Mouse (Mus musculus) gonadal fat pad, adult 2 months (tissue): ENCODE measurements around the gene Caskin2. TPM values are rescaled to one million over a fixed set of nuclear protein-coding genes. Genes with fewer than 3 reads are reported as not detected.
"Not testable (repeated sequence)": the region's sequence is repeated elsewhere in the genome, so short reads cannot be mapped to it uniquely, and the experiment has no call there.

Experiments
- DNase-seq: peaks from one replicate; pipeline ENCODE4 v3.0.0-alpha.2; 2012; ENCODE audit warnings: low read depth
- polyA plus RNA-seq: library from polyadenylated mRNA; depleted of rRNA; stranded (reverse); fragments of >200 nt; gene quantifications from 2 replicates; pipeline ENCODE4 v1.2.3, GENCODE M21; 2012; rRNA removed

Gene Caskin2
- 46.6 and 59.6 TPM in 2 replicates for polyA plus RNA-seq

DNA sequence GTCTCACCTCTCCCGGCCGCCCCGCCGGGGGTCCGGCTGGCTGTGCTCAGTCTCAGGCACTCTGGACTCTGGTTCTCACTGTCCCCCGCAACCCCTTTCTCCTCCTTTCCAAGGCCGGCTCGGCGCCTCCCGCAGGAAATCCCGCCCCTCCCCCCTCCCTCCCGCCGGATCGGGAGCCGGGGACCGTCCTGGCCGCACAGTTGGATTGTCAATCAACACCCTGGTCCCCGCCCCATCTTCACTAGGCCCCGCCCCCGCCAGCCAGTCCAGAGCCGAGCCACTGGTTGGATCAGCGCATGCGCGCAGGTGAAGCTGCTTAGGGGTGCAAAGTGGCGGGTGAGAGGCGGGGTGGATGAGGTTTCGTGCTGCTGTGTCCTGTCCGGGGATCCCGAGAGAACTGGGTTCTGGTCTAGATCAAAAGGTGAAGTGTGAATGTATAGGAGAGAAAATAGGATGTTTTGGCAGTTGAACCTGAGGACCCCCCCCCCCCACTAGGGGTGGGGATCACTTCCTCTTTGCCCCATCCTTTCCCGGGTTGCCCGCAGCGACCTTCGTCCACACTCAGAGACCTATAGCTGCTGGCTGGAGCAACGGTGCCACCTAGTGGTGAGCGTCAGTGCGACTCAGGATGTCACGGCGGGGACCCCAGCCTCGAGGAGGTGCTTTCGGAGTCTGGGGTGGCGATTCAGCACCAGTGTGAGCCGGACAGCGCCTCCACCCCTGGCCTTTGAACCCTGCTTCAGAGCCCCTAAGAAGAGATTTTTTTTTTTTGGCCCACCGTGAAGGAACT is at the start of gene Caskin2:
Caskin2 (minus strand) TSS at position 133 of the 790 bp plus-strand sequence.
- DNase-seq: no peak

DNA sequence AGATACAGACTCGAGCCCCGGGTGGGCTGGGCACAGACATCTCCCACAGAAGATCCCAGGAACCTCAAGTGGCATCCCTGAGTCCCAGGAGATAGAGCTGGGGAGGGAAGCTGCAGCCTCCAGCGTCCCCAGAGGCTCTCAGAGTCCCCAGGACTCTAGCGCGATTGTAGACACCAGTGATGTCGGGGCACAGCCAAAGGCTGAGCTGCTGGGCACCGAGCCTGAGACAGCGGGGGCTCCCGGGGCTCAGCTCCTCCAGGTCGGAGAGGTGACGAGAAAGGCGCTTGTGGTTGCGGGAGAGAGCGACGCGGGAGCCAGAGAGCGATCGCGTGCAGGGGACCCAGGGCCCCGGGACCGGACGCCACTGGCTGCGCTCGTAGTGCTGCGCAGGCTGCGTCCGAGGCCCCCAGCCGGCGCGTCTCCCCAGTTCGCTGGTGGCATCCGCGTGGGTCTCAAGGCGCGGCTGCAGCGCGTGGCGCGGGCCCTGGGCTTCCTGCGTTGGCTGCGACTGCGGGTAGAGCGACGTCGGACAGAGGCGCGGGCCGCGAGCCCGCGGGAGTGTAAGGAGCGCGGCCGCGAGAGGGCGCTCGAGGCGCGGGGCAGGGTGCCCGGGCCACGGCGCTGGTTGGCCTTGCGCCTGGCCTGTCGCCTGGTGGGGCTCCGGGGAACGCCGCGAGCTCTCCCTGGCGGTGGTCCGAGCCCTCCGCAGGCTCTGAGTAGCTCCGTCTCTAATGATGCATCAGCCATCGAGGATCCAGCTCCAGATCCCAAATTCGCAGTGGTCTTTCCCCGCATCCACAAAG is 45.9 kb upstream of the Caskin2 start:
- DNase-seq: no peak

DNA sequence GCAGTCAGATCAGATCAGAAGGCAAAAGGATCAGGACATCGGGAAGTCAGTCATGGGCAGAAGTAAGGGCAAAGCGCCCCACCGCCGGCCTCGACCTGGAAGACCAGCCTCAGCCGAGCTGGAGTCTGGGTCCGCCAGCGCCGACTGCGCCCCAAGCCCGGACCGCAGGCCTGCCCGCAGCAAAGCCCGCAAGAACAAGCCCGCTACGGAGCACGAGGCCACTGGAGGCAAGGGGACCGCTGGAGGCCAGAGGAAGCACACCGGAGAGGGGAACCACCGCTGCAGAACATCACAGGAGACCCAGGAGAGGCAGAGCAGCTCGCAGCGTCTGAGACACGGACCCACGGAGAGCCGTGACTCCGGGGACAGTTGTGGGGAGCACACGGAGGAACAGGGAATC is 44.9 kb upstream of the Caskin2 start, which contains the start of gene Myo15b:
Myo15b (plus strand) TSS at position 53 of the 400 bp plus-strand sequence.
- DNase-seq: no peak

DNA sequence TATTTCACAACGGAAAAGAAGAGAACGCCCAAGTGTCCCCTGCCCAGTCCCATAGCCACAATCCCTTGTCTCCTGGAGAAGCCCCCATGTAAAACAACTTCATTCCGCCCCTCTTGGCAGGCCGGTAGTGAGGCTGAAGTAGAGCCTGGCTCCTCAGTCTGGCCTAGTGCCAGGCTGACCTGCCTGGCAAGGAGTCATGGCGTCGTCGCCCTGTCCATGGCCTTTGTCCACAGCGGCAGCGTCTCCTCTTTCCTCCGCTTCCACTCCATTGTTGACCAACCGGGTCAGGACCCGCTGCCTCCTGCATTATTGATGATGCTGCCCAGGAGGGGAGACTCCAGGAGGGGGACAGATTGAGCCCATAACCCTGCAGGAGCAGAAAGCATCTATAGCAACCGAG is 44.5 kb upstream of the Caskin2 start:
- DNase-seq: no peak

DNA sequence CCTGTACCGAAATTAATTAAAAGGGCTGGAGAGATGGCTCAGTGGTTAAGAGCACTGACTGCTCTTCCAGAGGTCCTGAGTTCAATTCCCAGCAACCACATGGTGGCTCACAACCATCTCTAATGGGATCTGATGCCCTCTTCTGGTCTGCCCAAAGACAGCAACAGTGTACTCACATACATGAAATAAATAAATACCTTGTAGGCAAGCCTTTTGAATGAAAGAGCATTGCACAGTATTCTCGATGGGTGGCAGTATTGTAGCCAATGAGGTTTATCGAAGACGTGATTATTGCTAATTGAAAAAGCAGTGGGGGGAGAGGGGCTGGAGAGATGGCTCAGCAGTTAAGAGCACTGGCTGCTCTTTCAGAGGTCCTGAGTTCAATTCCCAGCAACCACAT is 43.7 kb upstream of the Caskin2 start:
- DNase-seq: not testable (repeated sequence)

DNA sequence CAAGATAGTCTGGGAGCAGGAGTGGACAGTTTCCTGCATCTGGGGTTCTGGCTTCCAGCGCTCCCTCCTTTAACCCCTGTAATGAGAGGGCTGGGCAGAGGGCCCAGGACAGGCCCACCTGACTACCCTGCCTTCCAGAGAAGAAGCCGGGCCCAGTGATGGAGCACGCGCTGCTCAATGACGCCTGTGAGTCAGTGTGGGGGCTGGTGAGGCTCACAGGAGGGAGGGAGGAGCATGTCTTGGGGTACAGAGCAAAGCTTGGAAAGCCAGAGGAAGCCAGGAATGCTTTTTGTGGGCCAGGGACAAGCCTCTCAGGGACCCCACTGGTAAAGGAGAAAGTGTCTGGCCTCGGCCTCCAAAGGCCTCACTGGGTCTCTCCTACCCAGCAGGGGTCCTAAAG is 41.2 kb upstream of the Caskin2 start:
- no peak for DNase-seq

DNA sequence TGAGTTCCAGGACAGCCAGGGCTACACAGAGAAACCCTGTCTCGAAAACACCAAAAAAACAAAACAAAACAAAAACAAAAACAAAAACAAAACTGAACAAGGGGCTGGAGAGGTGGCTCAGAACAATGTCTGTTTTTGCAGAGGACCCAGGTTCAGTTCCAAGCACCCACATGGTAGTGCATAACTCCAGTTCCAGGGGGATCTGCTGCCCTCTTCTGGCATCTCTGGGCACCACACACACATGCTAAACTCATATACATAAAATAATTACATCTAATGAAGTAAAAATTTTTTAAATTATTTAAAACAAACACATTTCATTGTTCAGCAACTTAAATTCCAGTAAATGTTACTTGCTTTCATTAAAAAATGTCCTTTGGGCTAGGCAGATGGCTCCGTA is 32.4 kb upstream of the Caskin2 start:
- no peak for DNase-seq

DNA sequence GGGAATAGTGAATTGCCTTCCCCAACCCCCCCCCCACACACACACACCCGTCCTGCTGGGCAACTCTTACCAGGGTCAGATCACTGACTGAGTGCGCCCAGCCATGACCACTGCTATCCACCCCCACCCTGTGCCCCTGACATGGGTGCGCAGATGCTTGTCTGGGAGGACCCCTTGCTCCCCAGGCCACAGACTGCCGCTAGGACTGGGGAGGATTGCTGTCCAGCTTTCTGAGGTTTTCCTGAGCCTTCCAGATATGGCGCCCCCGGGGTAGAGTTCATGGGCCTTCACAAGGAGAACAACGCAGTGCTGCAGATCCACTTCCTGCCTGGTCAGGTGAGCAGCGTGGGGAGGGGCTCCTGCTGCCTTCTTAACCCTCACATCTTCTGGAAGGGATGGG is 30.8 kb upstream of the Caskin2 start:
- no peak for DNase-seq

DNA sequence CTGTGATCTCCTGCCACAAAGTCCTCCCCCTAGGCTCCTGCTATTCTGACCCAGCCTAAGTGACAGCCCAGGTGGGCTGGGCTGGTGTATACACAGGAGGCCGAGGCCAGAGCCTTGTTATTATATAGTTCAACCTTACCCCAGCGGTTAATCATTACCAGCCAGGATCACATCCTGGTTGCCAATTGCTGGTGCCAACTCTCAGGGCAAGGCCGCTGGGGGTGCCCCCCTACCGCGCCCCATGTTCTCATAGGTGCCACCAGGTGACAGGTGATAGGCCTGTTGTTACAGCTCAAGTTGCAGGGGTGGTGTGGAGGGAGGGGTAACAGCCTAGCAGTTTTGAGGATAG is 30.4 kb upstream of the Caskin2 start:
- no peak for DNase-seq

DNA sequence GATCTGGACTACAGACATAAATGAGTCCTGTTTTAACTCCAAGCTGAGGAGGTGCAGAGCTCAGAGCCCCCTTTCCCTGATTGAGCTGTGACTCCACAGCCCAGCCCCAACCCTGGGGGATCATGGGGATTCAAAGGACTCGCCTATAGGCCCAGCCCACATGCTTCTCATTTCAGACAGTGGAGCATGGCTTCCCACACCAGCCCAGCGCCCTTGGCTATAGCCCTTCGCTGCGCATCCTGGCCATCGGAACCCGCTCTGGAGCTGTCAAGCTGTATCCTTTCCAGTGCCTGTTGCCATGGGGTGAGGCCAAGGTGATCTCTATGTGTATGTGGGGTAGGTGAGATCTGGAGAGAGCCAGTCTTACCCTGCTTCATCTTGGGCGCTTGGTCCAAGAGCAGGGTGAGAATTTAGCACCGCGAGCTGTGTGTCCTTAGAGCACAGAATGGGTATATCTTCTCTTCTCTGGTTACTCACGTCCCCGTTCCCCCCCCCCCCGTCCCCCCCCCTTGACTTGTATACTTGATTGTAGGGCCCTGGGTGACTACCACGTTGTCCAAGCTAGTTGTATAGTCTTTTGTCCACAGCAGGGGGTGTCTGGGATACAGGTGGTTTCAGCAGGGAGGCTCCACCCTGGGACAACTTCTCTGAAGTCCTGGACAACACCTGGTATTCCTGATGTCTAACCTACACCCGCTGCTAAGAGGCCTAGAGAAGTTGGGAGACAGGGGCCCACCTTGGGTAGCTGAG is 29.9 kb upstream of the Caskin2 start:
- no peak for DNase-seq

DNA sequence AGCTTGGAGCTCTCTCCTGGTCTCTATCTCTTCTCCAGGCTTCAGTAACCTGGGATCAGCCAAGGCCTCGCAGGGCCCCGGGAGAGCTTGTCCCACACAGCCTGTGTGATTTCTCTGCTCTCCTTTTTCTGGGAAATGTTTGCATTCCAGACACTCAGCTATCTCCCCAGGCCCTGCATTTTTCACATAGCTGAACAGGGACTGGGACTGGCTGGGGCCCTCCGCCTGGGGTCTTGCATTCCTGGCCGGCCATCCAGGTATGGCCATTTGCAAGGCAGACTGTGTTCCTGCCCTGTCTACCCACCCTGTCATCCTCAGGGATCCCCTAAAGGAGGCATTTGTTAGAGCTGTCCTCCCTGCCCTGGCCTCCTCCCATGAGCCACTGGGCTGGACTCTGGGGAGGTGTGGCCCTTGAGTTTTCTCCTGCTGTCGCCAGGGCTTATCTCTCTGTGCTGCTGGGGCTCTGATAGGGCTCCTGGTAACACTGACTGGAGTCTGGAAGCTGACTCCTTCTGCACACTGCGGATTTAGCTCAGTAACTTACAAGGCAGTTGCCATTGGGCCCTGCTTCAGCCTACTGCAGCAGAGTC is 28.6 kb upstream of the Caskin2 start:
- DNase-seq: no peak

DNA sequence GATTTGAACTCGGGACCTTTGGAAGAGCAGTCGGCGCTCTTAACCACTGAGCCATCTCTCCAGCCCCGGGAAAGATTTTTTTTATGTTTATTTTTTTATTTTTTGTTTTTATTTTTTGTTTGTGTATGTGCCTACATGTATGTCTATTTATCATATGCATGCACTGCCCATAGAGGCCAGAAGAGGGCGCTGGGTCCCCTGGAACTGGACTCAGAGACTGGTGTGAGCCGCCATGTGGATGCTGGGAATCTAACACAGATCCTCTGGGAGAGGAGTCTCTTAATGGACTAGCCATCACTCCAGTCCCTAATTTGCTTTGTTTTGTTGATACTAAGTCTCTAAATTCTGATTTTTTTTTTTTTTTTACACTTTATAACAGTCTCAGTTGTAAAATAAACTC is 27.6 kb upstream of the Caskin2 start:
- no peak for DNase-seq

DNA sequence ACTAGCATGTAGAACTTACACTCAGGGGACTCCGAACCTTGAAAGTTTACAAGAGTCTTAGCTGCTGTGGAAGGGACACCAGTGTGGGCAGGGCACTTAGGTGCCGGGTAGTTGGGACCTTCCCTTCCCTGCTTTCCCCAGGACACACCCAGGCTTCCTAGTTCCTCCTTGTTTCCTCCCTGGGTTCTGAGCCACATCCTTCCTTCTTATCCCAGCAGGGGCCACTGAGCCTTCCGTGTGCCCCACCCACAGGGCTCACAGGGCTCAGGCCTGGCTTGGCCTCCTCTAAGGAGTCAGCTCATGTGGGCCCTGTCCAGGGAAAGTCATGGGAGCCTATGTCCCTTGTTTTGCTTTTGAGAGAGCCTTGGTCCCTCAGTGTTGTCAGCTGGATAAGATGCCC is 26.3 kb upstream of the Caskin2 start:
- DNase-seq: no peak

DNA sequence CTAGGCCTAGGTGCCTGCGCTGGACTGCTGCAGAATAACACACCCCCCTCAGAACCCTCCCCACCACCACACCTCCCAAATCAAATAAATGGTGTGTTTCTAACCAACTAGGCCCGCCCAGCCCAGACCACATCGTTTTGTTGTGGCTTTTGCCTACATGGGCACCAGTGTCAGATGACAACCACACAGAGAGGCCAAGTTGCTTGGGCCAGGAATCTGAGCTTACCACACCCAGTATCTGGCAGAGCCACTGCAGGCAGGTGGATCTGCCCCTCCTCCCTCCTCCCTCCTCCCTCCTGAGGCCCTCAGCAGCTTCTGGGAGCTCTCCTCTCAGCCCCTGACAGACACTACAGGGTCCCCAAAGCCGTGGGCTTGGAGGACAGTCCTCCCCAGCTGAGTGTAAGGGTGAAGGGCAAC is 25.5 kb upstream of the Caskin2 start:
- peak; percentile 67 for DNase-seq

DNA sequence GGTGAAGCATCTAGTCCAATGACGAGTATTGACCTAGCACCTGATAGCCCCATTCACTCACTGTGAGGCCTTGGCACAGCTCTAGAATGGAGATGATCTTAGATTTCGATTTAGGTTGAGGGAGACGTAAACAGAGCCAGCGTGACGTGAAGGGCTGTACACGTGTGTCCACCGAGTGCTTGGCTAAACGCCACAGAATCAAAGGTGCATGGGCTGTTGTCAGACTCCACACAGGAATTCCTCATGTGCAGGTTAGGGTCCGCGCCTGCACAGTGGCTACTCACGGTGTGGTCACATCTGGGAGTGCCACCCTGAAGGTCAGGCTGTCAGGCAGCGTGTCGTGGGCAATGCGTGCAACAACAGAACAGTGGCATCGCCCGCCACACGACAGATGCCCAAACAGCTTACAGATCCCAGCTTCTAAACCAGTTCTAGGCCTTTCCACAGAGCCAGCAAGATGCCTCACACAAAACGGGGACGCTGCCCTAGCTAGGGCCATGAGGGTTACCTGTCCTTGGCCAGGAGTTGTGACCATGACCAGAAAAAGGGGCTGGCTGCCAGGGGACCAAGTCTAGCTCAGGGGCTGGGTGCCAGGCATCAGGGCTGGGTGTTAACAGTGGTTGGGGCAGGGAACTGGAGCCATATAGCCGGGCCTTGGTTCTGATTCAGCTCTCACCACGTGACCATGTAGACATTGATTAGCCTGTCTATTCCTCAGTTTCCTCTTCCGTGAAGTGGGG is 24.3 kb upstream of the Caskin2 start:
- DNase-seq: no peak

DNA sequence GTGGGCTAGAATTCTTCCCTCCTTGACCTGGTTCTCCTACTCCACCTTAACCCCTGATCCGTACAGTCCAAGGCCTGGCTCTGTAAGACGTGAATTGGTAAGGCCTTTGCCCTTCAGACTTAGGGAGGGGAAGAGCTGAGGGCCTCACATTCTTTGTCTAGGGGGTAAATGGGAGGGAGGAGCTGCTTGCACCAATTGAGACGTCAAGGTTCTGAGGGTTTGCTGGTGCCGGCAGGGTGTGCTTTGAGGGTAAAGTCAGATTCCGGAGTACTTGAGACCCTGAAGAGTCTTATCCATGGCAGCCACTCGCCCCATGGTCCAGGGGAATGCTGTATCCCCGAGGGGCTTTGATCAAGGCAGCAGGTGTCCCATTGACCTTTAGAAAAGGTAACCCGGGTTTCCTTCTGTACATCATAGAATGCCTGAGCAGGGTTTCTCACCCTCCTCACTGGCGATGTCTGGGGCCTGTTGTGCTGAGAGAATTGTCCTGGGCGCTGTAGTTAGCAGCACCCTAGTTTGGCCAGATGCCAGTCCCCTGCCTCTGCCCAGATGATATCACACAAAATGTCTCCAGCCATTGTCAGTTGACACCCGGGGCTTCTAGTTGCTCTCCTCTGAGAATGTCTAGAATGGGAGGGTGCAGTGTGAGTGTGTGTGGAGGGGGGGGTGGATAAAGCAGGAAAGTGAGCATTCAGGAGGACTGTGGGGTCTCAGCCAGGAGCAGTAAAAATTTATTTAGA is 23.4 kb upstream of the Caskin2 start:
- DNase-seq: no peak

DNA sequence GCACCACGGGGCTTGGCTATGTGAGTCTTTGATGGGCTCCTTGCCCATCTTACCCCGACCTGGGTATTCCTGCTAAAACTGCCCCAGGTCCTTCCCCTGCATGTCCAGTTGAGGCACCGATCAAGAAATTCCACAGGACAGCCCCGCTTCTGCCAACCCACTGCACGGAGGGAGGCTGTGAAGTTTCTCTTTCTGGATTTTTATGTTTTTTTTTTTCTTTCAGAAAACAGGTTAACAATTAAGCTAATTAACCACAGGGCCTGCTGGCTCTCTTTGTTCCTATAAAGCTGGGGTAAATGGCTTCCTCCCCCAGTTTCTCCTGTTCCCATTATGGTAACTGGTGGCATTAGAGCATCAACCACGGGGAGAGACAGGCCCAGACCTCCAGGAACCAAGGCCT is 20.6 kb upstream of the Caskin2 start:
- DNase-seq: no peak

DNA sequence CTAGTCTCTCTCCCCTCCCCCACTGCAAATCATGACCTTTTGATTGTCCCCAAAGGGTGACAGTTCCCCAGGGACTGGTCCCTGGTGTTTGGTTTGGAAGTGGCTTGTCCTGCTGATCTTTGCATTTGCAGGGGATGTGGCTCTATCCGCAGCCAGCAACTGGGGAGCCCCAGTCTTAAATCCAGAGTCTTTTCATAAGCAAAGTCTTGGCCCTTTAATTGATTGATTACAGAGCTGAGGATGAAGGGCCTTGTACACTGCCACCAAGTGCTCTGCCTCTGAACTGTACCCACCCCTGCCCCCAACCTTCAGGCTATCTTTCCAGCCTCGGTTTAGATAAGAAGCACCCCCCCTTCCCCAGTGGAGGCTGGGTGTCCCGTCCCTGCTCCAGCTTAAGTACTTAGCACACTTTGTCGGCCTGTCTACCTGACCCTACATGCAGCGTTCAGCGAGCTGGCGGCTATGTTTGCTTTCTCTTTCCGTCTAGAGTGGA is 19.6 kb upstream of the Caskin2 start:
- DNase-seq: no peak

DNA sequence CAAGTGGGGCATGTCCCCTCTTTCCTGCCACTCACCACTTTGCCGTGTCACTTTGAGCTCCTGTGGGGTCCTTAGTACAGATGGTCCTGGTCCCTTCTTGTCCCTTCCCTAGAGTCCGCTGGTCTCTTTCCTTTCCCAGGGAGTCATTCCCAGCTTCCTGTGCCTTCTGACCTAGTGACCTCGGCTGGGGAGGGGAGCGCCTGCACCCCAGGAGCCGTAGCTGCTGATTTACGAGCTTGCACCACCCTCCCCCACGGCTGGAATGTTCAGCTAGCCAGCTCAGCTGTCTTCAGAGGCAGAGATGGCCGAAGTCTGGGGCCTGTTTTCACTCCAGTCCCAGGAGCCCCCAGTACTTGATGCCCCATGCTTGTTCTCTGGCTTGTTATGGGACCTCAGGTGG is 19.1 kb upstream of the Caskin2 start:
- no peak for DNase-seq

DNA sequence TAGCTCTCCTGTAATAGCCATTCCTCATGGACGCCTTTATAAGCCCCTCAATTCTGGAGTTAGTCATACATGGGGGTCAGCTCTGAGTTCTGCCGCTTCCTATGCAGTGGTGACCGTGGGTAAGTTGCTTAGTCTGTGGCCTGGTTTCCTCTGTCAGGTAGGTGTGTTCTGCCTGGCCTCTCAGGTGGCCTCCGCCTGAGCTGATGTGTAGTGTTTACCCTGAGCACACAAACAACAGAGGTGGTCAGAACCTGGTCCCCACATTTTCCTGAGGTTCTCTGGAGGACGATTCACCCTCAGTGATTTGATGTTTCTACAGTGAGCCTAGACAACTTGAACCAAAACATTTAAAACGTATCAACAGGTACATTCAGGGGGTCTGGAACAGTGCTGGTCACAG is 18.6 kb upstream of the Caskin2 start:
- no peak for DNase-seq
